Mouse (Mus musculus): Measurements from ENCODE around the gene Stc2.
A peak's percentile ranks its signal among the peaks of the same experiment; 100 is the strongest.

Gene Stc2

GRCm38 (mm10) chr11:31366421-31366820 is 3.5 kb downstream of the Stc2 start:
- DNase-seq (ENCODE audit: low spot score) = no peak

- DNase-seq (ENCODE audit: low spot score) = no peak
Observed at GRCm38 (mm10) chr11:31365981-31366380, 3.9 kb downstream of the Stc2 start.

- DNase-seq (ENCODE audit: low spot score) = no peak
Observed at GRCm38 (mm10) chr11:31365280-31365679, 4.6 kb downstream of the Stc2 start.

GRCm38 (mm10) chr11:31362856-31363255 is 7.0 kb downstream of the Stc2 start:
- DNase-seq (ENCODE audit: low spot score) = peak; percentile 1

GRCm38 (mm10) chr11:31362330-31362729 is 7.5 kb downstream of the Stc2 start:
- DNase-seq (ENCODE audit: low spot score) = peak; percentile 2

- peak; percentile 1 for DNase-seq (ENCODE audit: low spot score)
Observed at GRCm38 (mm10) chr11:31361047-31361446, 8.8 kb downstream of the Stc2 start.

- peak; percentile 1 for DNase-seq (ENCODE audit: low spot score)
Observed at GRCm38 (mm10) chr11:31359283-31359902, 10.5 kb downstream of the Stc2 start.

- DNase-seq (ENCODE audit: low spot score) = peak; percentile 1
Observed at GRCm38 (mm10) chr11:31358453-31358852, 11.4 kb downstream of the Stc2 start.

- no peak for DNase-seq (ENCODE audit: low spot score)
Observed at GRCm38 (mm10) chr11:31356866-31357265, 13.0 kb downstream of the Stc2 start.

GRCm38 (mm10) chr11:31355737-31356136 is 14.1 kb downstream of the Stc2 start:
- DNase-seq (ENCODE audit: low spot score) = no peak

- DNase-seq (ENCODE audit: low spot score) = no peak
Observed at GRCm38 (mm10) chr11:31354514-31354913, 15.4 kb downstream of the Stc2 start.

Measured in embryo, embryonic 10 days (tissue).